Mouse (Mus musculus) heart, adult 9 months (tissue): ENCODE measurements at regions not wholly inside any gene's neighbourhood (a gene's known extent, or its start where the extent isn't known, plus 50 kb on each side); places are given as distances from the start of the nearest gene placed in this dataset.

Experiments used
- DNase-seq, 2 experiments: peaks; one replicate each; pipeline ENCODE4 v3.0.0; 2022; ENCODE audit warnings: low spot score in 2 of 2

DNA sequence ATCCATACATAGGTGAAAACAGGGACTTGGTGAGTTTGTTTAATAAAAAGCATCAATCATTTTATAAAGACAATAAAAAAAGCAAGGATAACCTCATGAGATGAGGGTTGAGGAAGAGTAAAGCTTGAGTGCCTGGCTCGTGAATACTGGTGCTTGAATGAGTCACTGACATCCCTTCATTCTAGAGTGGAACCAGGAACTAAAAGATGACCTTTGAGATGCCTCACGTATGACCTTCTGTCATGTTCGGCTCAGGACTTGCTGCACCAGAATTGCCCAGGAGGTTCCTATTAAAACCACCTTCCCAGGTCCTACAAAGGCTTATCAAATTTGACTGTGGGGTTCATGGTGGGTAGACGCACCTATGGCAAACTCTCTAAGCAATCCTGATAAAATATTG is 61.5 kb upstream of the Elac2 start:
- no peak for DNase-seq

DNA sequence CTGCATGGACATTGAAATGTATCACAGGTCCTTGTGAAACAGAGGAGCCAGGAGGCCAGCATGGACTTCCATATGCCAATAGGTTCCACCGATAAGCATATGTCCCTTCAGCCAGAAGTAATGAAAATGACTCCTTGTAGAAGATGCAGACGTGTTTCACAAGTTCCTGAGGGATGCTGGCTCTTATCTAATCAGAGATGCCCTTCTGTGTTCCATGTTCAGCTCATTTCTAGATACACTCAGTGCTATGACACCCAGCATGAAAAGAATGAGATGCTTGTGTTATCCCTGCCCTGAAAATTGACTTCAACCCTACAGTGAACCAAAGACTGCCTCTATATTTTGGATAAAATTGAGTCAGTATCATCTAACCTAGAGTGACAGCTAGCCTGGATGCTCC is 53.8 kb upstream of the Elac2 start:
- no peak for DNase-seq

DNA sequence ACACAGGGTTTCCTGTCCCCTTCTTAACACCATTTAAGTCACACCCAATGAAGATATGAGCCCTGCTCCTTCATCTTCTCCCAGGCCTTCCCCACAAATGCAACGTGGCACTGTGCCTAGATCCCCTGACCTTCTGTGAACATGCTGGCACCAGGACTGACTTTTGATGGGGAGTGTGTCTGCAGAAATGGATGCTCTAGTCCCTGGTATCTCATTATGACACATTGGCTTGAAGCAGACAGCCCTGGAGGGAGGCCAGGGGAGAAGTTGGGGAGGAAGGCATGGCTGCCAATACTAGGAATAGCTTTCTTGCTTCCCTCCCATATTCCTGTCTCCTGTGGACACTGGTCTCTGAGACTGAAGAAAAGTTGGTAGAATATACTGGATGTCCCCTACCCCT is 52.9 kb upstream of the Elac2 start:
- peak in 1 of 2 experiments; percentile 12 for DNase-seq
